Mouse (Mus musculus): ENCODE measurements around the gene Ccna1.
A peak's percentile ranks its signal among the peaks of the same experiment; 100 is the strongest.

Ccna1 gene

GRCm38 (mm10) chr3:55065738-55066665 lies 10.7 kb upstream of the Ccna1 start:
- no peak for DNase-seq (ENCODE audit: low spot score in 2 of 2)

GRCm38 (mm10) chr3:55064396-55064795 lies 9.1 kb upstream of the Ccna1 start:
- DNase-seq (ENCODE audit: low spot score in 2 of 2): peak; percentile 34 to 43

GRCm38 (mm10) chr3:55062653-55063052 lies 7.4 kb upstream of the Ccna1 start:
- no peak for DNase-seq (ENCODE audit: low spot score in 2 of 2)

GRCm38 (mm10) chr3:55056376-55056775 lies 1.1 kb upstream of the Ccna1 start:
- no peak for DNase-seq (ENCODE audit: low spot score in 2 of 2)

- no peak for DNase-seq (ENCODE audit: low spot score in 2 of 2)
These were observed 433 bp upstream of the Ccna1 start for GRCm38 (mm10) chr3:55055747-55056120.

- DNase-seq (ENCODE audit: low spot score in 2 of 2): no peak
These were observed 1.1 kb downstream of the Ccna1 start for GRCm38 (mm10) chr3:55054231-55054630.

- no peak for DNase-seq (ENCODE audit: low spot score in 2 of 2)
These were observed 10.5 kb downstream of the Ccna1 start for GRCm38 (mm10) chr3:55044601-55045370.

- DNase-seq (ENCODE audit: low spot score in 2 of 2): no peak
These were observed 17.7 kb downstream of the Ccna1 start for GRCm38 (mm10) chr3:55037608-55038007.

GRCm38 (mm10) chr3:55027271-55027840 lies 27.9 kb downstream of the Ccna1 start:
- no peak for DNase-seq (ENCODE audit: low spot score in 2 of 2)

GRCm38 (mm10) chr3:55025502-55025901 lies 29.8 kb downstream of the Ccna1 start:
- DNase-seq (ENCODE audit: low spot score in 2 of 2): no peak

GRCm38 (mm10) chr3:55023347-55023746 lies 32.0 kb downstream of the Ccna1 start:
- DNase-seq (ENCODE audit: low spot score in 2 of 2): no peak

- no peak for DNase-seq (ENCODE audit: low spot score in 2 of 2)
These were observed 33.1 kb downstream of the Ccna1 start for GRCm38 (mm10) chr3:55022247-55022646.

- no peak for DNase-seq (ENCODE audit: low spot score in 2 of 2)
These were observed 42.8 kb downstream of the Ccna1 start for GRCm38 (mm10) chr3:55012536-55012935.

GRCm38 (mm10) chr3:55011681-55012080 lies 43.6 kb downstream of the Ccna1 start:
- no peak for DNase-seq (ENCODE audit: low spot score in 2 of 2)

- no peak for DNase-seq (ENCODE audit: low spot score in 2 of 2)
These were observed 46.1 kb downstream of the Ccna1 start for GRCm38 (mm10) chr3:55008965-55009741.

- DNase-seq (ENCODE audit: low spot score in 2 of 2): no peak
These were observed 51.3 kb downstream of the Ccna1 start for GRCm38 (mm10) chr3:55004036-55004435.

- DNase-seq (ENCODE audit: low spot score in 2 of 2): no peak
These were observed 53.6 kb downstream of the Ccna1 start for GRCm38 (mm10) chr3:55001677-55002076.
